Mouse (Mus musculus) telencephalon, adult 2 months (tissue): ENCODE data around the gene Zdhhc3.

Source experiments
- DNase-seq: peaks from one replicate; pipeline ENCODE4 v3.0.0-alpha.2; 2011; ENCODE audit warnings: low read depth, low spot score

The Zdhhc3 gene

DNA sequence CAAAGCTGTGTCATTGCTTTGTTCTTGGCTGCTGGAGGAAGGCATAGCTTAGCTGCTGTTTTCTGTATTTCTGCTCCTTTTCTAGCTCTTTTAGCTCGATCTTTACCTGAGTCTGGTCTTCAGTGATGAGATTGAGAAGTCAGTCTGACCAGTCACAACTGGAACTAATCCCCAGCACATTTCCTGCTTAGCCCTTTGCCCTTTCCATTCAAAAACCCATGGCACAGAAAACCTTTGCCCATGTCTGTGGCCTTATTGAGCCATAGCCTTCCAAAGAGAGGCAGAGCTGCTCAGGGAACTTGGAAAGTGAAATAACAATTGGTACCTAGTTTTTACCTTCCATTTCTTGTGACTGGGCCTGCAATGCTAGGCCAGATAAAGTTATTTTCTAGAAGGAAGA lies 2.6 kb upstream of the Zdhhc3 start:
- DNase-seq = no peak

DNA sequence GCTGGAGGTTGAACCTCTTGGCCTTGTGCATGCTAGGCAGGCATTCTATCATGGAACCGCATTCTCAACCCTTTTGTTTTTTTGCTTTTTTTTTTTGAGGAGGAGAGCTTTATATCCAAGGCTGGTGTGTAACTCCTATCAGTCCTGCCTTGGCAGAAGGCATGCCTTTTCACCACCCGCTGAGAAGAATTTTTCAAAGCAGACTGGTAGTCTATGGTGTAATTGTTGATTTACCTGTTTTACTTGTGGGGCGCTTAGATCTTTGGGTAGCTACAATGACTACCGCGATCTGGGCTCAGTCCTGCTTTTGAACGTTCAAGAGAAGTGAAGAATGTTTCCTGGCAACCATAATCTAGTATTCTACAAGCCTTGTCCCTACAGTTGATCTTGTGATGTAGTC lies 926 bp upstream of the Zdhhc3 start:
- DNase-seq = no peak

DNA sequence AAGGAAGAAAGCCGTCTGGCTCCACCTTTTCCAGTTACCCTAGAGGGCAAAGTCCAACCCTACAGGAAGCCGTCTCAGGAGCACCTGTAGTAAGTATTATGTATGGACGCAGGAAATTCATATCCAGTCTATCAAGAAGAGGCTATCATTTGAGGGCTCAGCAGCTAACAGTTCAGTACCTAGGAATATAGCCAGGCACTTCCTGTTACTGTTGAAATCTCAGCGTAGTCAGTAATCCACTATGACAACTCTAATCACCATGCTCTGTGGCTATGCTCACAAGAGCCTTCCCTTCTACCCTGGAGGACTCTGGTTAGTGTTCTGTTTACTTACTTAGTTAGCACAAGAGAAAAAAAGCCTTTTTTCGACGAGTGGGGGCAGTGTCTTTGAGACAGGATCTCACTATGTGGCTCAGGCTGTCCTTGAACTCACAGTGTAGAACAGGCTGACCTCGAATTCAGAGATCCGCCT lies 1.2 kb downstream of the Zdhhc3 start:
- no peak for DNase-seq

DNA sequence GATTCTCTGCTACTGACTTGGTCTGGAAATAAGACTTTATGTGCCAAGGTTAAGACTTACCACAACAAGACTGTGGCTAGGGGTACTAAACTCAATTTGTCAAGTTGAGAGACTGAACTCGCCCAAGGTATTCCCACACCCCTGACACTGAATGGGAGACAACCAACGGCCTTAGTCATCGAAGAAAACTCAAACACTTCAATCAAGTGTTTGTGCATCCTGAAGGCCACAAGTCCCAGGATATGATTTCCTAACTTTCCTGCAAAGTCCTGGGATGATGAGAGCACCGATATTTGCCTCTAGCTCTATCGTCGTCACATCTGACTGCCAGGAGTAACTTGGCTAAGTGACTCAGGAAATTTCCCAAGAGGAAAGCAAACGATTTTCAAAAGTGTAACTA lies 3.8 kb downstream of the Zdhhc3 start:
- no peak for DNase-seq

DNA sequence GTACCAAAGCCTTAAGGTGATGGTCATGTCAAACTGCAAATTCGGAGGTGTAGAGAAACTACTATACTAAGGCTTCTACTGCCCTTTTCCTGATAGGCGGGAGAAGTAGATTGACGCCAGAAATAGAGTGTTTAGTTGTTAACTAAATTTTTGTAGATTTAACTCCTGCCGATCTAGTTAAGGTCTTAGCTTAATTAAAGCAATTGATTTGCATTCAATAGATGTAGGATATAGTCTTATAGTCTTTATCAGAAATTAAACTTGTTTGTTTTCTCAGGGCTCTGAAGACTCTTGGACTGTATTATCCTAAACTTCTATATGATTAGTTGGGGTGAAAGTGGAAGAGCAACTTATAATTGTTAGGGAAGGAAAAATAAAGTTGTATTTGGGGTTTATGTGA lies 5.8 kb downstream of the Zdhhc3 start:
- no peak for DNase-seq

DNA sequence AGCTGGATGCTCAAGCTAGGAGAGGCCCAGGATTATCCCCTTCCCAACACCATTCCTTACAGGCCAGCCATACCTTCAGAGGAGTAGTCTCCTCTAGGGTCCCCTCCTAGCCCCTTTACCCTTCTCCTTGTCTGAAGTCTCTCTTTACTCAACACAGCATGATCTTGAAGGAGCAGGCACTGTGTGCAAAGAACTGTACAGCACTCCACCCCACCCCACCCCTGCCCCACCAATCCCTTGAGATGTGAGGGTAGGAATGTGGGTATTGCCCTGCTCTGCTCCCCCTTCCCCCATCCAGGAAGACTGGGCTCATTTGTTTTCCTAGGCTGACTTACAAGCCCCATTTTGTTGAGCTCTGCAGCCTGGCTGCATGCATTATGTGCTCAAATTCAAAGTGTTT lies 8.6 kb downstream of the Zdhhc3 start:
- no peak for DNase-seq

DNA sequence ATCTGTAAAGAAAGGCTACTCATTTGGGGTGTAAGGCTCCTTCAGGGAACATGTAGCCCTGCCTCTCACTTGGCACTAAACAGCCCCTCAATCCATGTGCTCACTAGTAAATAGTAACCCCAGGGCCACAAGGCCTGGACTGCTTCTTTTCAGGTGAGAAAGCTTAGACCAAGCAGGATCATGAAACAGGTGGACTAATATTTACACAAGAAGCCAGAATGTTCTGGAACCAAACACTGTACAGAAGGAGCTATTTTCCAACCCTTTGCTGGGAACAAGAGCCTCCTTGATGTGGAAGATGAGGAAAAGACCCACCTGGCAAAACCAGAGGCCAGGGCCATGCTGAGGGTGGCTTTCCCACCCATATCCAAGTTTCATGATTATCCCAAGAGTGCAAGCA lies 9.6 kb downstream of the Zdhhc3 start:
- DNase-seq = no peak

DNA sequence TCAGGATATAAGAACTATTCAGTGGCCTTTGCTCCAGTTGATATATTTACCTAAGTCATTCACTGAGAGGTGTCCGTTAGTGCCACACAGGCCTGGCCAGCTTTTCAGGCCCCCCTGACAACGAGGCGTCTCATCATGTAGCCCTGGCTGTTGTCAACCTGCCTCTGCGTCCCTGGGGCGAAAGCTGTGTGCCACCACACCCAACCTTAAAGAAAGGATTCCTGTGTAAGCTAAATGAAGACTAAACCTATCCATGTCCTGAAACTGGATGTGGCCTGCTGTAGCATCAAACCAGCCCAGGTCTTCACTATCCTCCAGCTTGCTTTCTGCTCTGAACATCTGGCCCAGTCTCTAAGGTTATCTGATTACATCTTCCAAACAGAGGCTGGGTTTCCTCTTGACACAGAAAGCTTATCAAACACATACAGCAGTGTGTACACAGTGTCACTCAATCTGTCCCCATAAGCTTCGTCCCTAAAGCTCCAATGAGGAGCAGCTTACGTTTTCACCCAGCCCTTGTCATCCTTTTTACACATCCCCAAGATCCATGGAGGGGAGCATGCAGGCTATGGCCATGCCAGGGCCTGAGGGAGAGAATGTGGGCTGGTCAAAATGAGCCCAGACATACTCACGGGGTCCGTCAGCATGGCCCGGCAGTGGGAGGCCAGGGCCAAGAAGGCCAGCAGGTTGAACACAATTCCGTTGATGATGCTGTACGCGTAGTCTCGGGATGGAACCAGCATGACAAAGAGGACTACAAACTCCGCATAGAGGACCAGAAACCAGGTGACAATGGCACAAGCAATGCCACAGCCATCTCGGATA lies 13.2 kb downstream of the Zdhhc3 start:
- no peak for DNase-seq

DNA sequence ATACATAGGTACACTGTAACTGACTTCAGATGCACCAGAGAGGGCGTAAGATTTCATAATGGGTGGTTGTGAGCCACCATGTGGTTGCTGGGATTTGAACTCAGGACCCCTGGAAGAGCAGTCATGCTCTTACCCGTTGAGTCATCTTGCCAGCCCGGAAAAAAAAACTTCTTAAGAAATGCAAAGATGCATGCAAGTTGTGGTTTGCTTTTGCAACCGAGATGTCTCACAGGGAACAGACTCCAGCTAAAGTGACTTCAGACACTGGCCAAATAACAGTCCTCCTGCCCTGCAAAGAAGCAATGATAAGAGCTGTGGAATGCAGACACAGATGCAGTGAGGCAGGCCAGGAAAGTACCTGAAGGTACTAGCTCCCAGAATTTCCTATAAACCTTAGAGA lies 22.2 kb downstream of the Zdhhc3 start:
- DNase-seq = no peak

DNA sequence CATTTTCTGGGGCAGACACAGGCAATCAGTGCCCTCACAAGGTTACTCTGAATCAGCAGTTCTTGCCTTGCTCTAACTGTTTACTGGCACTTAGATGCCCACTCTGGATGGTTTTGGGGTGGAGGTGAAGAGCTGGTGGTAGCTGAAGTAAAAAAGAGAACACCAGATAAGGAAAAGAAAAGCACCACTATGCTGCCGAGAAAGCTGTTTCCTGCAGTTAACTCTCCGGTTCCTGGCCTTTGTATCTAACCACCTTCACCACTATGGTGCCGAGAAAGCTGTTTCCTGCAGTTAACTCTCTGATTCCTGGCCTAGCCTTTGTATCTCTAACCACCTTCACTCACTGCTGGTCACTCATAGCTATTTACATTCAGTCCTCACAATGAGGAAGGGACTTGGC lies 25.4 kb downstream of the Zdhhc3 start:
- DNase-seq = no peak

DNA sequence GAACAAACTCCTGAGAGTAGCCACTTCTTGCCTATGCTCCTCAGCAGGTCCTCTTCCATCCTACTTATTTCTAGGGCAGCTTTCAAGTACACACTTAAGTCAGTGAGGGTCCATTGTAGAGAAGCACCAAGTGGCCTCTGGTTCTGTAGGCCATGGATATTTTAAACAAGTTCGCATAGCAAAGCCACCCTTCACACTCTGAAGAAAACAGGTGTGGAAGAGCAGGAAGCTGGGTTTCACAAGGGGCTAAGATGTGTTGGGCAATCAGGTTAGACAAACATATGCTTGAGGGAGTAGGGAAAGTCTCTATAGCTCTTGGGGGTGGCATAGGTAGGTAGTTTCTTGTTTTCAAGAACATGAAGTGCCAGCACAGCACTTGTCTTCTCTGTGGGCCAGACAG lies 27.6 kb downstream of the Zdhhc3 start:
- DNase-seq = no peak

DNA sequence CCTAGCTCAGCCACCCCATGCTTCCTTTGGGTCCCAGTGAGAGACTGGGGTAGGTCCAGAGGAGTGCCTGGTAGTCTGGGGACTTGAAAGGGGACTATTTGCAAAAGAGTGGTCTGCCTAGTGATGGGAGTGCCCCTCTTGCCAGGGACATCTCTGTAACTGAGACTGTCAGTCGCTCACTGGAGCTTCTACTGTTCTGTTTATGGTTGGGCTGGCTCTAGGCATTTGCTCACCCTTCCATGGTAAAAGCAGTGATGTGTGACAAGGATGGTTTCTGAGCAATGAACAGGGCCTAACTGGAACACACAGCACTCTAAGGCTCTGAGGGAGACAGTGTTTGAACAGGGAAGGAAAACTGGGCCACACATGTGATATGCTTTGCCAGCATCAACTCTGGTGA lies 32.2 kb downstream of the Zdhhc3 start:
- DNase-seq = no peak

DNA sequence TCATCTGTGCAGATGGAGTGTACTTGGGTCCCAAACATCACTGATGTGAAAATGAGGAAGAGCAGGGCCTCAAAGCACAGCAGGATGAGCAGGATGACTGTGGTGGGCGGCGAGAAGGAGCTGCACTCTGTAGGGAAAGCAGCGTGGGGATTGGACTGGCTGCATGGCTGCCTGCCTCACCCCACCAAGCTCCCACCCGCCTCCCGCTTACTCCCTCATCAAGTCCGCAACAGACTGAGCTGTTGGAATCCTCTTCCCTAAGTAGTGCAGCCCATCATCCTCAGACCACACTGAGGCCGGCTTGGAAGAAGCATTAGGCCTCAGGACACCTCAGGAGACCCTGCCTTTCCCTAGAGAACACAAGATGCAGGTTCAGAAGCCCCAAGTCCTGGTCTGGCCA lies 32.6 kb downstream of the Zdhhc3 start:
- DNase-seq = peak; percentile 15

DNA sequence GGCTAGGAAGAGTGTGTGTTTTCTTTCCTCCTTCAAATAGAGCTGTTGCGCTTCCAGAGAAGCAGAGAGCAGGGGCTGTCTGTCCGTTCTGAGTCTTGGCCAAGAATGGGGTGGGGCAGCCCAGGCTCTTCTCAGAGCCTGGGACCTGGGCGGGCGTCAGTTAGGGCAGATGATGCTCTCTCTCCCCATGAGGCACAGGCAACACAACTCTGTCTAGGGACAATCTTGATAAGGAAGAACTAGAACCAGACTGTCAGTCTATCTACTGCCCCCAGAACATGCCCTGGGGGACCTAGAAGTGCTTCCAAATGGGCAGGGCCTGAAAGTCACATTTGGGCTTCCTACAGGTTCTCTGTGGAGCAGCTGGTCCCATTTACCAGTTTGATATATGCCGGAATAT lies 33.9 kb downstream of the Zdhhc3 start:
- DNase-seq = no peak

DNA sequence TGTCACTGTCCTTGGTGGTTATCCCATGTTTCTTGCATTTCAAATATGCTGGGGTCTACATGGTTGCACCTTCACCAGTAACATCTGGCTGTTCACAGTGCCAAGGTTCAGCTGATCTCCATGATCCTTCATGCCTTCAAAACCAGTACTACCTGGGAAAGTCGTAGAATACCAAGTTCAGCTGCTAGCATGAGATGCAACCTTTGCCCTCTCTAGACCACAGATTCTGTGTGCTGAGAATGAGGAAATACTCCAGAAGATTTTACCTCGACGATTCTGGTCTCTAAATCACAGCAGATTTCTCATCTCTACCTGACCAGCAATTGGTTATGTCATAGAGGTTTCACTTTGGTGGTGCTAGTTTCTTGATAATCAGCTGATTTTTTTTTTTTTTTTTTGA lies 52.8 kb downstream of the Zdhhc3 start:
- no peak for DNase-seq

DNA sequence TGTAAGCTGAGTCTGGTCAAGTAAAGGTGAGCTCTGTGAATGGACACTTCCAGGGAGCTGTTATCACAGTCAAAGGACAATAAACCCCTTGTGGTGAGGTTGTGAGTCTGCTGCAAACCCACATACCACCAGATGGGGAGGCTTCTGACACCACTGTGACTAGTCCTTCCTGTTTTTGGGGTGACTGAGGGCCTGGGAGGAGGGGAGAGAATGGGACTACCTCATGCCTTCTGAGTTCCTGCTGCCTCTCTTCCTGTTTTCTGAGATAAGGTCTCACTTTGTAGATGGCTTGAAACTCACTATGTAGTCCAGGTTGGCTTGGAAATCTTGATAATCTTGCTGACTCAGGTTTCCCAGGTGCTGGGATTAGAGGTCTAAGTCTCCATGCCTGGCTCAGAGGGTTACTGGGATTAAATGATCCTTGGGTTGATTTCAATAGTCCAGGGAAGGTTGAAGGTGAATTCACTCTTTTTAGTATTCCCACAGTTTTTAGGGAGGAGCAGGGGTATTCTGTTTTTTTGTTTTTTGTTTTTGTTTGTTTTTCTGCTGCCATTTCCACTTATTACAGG lies 54.2 kb downstream of the Zdhhc3 start:
- DNase-seq = no peak

DNA sequence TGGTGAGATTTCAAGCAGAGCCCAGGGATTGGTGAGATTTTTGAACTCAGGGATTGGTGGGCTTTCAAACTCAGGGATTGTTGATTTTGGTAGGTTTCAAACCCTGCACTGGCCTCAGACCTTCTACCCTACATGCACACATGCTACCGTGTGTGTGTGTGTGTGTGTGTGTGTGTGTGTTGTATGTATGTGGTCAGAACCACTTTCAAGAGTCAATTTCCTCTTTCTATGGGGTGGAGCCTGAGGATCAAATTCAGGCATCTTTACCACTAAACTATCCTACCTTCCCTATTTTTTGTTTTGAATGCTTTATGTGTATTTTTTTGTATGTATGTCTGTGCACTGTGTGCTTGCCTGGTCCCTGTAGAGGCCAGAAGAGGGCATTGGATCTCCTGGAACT lies 65.3 kb downstream of the Zdhhc3 start:
- DNase-seq = no peak

DNA sequence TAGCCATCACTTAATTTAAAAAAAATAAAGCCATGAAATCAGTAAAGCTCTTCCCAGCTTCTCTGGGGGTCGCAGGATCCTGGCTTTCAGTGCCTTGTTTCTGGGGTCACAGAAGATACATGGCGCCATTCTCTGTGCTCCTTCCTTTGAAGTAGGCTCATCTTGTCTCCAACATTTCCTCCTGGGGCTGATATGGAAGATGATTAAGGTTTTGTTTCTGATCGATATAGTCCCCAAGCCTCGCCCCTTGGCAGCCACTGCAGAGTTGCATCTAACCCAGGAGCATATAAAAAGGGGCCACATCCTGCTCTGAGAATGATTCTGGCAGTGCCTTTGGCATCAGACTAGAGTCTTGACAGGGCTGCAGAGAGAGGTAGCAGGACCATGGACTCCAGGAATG lies 78.6 kb downstream of the Zdhhc3 start, which contains the start of gene Tgm4:
Gene Tgm4, plus strand, starts transcription at position 301 of the 400 bp plus-strand sequence.
- no peak for DNase-seq

DNA sequence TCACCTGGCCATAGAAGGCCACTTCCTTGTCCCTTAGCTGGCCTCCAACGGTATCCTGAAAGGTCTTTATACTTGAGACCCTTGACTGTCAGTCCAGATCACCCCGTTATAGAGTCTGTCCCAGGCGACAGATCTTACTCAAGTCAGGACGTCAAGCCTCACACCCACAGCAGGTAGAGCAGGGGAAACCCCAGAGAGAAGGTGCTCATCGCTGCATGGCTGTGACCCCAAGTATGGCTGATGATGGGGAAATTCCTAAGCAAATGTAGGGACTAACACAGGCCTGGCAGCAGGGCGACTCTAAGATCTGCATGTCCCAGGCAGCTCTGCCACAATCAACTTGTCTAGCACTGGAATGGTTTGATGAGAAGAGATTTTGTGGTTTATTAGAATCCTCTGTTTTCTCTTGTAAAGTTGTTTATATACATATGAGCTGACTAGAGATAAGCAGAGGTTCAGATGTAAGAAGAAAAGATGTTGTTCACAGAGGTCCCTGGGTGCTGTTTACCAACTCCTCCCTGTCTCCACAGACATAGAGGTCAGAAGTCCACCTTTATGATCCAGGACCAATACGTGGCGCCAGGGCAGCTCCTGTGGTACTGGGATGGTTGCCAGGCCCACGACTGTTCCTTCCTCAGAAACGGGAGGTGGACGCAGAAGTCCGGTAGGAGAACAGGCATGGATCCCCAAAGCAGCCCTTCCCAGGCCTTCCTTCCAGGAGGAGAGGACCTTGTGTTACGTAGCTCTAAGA lies 81.3 kb downstream of the Zdhhc3 start:
- no peak for DNase-seq

DNA sequence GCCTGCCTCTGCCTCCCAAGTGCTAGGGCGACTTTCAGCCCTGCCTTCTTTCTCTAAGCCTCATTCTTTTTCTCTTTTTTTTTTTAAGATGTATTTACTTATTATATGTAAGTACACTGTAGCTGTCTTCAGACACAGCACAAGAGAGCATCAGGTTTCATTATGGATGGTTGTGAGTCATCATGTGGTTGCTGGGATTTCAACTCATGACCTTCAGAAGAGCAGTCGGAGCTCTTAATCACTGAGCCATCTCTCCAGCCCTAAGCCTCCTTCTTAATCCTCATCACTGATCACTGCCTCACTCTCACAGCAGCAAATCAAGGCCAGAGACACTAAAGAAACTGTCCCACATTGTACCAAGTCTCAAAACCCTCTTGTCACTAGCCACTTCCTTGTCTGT lies 88.8 kb downstream of the Zdhhc3 start:
- DNase-seq = no peak

DNA sequence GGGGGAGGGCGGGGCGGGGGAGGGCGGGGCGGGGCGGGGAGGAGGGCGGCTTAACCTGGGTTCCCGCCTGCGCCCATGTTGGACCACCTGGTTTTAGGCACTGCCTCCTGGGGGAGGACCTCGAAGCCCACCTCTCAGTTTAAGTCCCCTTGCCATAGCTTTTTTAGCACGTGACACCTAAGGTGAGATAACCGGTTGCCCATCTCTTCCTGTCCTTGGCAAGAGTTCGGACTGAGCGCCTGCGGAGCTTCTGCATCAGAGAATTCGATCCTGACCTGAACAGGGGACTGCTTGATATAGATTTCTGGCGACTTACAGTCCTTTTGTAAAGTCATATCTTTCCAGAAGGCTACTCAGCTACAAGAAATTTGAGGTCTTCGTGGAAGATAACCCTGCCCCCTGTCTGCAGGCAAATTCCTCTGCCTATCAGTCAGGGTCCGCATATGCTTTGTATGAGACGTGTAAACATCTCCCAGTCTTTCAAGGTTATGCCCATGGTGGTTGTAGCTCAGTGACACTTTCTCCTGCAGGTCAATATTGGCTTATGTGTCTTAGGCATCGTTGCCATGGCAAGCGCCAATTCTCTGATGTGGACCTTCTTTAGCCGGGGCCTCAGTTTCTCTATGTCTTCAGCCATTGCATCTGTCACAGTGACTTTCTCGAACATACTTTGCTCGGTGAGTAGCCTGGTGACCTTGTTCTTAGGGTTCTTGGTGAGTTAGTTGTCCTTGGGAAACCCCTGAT lies 91.2 kb downstream of the Zdhhc3 start:
- DNase-seq = peak; percentile 4
